Mouse (Mus musculus): ENCODE measurements around the gene Fkbp15.

Fkbp15 gene

DNA sequence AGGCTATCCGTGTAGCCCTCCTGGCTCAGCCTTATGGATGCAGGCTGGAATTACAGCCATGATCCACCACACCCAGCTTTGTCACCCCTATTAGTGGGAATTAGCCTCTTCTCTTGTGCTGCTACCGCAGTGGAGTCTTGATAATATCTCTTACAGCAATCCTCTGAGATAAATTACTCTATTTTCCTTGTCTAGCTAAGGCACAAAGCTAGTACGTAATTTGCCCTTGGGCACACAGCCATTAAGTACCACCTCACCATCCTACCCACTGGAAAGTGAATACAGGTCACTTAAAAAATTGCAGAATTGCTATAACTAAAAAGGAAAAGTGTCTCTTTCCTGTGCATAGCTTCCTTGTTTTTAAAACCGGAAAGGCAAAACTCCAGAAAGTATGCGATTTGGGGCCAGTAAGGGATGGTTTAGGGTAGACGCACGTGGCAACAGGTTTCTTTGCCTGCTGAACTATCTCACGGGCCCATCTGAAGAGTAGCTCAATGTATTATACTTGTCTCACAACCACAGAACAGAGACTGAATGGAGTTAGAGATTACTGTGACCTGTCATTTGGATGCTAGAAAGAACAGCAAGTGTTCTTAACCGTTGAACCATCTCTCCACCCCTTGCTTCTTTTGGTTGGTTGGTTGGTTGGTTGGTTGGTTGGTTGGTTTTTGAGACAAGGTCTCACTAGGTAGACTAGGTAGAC is 12.6 kb upstream of the Fkbp15 start:
- DNase-seq (ENCODE audit: low read depth, low spot score), result no peak

DNA sequence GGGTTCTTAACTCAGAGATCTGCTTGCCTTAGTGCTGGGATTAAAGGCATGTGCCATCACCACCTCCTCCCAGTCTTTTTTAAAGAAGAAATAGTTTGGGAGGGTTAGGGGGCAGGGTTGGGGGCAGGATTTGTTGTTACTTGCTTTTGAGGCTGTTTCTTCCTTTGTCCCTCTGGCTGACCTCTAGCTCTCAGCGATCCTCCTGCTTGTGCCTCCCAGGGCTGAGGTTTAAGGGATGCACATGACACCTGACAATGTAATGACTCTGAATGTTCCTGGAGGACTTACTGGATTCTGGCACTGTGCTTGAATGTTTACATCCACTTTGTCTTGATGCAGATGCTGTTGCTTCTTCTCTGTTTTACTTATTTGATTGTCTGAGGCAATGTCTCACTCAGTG is 12.1 kb upstream of the Fkbp15 start:
- no peak for DNase-seq (ENCODE audit: low read depth, low spot score)

DNA sequence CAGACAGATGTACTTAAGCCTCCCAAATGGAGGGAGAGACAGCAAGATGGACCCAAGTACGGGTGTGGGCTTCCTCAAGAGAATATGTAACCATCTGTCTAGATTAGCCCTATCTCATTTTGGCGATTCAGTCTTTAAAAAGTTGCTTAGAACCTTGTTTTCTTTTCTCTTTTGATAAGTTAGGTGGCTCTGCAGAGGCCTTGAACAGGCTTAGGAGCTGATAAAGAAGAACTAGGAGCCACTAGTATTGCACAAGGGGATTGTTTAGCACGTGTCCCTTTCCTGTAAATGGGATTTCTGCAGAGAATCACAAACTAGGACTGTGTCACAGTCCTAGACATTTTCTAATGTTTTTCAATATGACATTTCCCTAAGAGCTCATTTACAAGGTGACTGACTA is 8.7 kb upstream of the Fkbp15 start:
- no peak for DNase-seq (ENCODE audit: low read depth, low spot score)

DNA sequence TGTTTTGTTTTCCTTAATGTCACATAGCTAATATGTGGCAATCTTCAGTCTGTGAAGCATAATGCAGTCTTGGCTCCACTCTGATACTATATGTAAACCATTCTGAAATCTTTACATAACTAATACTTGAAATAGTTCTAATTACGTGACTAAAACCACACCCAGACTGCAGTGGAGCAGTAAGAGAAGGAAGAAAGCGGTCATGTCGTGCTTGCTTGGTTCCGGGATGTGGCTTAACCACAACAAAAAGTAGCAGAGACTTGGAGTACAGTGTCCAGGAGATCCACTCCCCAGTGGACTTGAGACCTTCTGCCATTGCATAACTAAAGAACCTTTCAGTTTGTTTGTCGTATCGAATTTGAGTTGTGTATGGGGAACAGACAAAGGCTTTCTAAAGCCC is 7.2 kb upstream of the Fkbp15 start:
- DNase-seq (ENCODE audit: low read depth, low spot score), result no peak

DNA sequence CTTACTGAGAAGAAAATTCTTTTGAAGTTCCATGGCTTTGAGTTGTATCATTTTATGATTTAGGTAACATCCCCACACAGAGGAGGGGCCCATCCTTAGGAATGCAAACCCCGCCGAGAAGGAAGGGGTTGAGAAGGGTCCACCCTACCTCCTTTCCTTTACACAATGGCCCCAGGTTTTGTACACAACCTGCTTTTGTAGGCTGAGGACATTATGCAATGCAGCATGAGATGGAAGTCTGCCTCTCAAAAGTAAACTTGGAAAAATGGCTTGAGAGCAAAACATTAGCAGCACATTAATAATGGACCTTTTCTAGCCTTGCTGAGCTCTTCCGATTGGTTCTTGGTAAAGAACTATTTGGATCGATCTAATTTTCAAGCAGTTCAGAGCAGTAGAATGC is 5.9 kb upstream of the Fkbp15 start:
- peak; percentile 33 for DNase-seq (ENCODE audit: low read depth, low spot score)

DNA sequence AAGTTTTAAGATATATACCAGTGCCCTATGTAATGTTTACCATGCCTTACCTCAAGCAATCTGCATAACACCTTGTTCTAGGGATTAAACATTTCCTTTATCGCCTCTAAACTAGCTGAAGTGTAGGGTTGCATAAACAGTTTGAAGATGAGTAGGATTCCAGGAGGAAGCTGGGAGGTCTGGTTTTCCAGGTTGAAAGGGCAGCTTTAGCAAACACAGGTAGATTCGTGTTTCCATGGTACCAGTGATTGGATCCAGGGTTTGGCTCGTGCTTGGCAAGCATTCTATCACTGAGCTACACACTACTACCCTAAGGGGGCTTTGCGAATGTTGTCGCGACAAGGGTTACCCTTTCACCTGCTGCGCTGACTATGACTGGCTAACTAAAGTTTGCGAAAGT is 4.0 kb upstream of the Fkbp15 start:
- DNase-seq (ENCODE audit: low read depth, low spot score), result no peak

DNA sequence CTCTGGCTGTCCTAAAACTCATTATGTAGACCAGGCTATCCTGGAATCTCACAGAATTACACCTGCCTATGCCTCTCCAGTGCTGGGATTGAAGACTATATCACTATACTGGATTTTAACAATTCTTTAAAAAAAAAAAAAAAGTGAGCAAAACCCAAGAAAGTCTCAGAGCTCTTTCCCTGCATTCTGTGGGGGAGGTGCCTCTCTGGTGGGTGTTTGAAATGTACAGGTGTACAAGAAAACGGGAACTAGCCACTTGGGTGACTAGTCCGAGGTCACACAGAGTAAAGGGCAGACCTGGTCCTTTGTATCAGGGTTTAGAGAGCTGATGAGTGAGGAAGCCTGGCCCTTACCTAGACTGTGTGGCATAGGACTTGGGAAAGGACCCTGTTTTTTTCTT is 2.1 kb upstream of the Fkbp15 start:
- no peak for DNase-seq (ENCODE audit: low read depth, low spot score)

DNA sequence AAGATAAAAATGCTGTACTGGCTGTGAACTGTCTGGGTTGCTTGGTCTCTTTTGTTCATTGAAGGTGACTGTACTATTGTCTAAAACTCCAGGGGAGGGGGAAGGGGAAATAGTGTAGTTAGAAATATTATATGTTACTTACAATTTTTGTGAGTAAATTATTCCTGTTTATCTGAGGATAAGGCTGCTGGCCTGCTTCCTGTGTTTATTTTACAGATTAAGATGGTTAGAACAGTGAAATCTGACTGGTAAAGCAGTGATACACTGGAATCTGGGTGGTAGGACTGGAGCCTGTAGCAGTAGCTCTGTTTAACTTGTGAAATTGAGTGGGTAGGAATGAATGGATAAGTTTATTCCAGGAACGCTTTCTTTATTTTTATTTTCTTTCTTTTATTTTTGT is 1.6 kb upstream of the Fkbp15 start:
- no peak for DNase-seq (ENCODE audit: low read depth, low spot score)

DNA sequence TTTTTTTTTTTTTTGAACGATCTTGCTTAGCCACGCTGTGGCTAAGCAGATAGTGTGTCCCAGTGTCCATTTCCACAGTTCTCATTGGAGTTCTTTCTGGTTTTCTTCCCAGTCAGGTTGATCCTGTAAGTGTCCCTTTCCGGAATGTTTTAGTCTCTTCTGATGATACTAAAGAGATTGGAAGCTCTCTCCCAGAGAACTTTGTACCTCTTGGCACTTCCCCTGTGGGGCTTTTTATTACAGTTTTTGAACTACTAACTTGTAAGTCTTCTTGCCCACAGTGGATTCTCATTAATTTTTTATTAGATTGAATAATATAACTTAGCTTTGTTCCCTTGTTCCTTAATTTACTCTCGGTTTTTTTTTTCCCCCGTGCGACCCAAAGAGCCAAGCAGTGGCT is 1.2 kb upstream of the Fkbp15 start:
- no peak for DNase-seq (ENCODE audit: low read depth, low spot score)

DNA sequence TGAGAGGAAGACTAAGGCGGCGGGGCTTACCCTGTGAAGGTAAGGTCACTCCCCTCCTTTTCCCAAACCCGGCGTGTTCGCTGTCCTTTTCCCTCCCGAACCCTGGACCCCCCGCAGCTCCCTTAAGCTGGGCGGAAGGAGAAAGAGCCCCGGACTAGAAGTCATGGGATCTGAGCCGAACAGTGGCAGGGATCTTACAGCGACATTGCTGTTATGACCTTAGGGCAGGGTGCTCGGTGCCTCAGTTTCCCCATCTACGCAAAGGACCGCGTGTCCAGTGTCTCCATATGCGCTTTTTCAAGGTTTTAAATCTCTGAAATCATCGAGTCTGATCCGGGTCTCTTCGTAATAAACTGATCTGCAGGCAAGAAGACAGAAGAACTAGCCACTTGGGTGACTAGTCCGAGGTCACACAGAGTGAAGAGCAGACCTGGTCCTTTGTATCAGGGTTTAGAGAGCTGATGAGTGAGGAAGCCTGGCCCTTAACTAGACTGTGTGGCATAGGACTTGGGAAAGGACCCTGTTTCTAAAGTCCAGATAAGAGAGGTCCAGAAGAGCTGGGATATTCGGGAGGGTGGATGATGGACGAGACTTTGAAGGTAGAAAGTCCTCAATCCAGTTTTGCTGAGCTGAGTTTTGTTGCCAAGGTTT is 582 bp upstream of the Fkbp15 start:
- DNase-seq (ENCODE audit: low read depth, low spot score), result no peak

DNA sequence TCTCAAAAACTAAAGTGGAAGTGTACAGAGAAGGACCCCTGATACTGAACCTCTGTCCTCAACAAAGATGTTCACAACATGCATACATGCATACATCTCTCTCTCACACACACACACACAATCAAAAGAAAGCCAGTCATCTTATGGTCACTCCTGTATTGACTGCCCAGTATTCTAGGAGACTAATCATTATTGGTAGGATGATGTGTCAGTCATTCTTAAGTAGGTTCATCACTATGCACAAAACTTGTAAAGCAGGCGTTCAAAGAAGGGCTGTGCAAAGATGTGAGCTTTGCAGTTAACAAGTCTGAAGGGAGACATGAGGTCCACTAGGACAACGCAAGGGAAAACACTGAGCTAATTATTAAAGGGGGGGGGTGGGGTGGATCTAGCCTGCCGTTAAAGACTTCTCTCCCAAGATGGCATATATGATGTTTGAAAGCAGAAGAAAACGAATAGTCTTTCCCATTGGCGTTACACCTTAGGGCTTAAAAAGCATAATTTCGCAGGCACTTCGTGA is 1.0 kb downstream of the Fkbp15 start:
- DNase-seq (ENCODE audit: low read depth, low spot score), result no peak

DNA sequence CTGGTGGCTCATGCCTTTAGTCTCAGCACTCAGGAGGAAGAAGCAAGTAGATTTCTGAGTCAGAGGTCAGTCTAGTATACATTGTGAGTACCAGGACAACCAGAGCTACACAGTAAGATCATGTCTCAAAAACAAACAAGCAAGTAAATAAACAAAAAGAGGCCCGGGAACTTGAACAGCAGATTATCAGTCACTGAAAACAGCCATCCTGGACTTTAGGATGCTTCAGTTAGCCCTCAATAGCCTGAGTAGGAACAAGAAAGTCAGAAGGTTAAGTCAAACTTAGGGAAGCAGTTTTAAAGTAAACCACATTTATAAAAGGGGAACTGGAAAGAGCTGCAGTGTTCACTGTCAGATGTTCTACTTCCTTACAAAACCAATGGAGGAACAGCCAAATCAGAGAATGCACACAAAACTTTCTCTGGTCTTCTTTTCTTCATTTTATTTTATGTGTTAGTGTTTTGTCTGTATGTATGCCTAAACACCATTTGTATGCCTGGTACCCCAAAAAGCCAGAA is 2.7 kb downstream of the Fkbp15 start:
- no peak for DNase-seq (ENCODE audit: low read depth, low spot score)

DNA sequence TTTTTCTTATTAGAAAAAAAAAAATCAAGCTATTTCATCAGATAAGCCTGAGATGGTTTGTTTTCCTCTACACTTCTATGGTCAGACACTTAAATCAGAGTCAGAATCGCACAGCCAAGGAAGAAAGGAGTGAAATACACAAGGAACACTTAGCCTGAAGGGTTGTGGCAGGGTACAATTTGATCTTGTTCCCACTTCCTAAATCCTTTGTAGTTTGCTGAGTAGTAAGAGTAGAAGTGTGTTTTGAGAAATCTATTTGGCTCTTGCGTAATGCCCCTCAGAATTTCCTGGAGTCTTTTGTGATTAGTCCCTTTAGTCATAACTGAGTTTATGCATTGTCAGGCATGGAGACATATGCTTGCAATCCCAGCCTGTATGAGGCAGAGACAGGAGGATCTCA is 11.0 kb downstream of the Fkbp15 start:
- DNase-seq (ENCODE audit: low read depth, low spot score), result no peak

DNA sequence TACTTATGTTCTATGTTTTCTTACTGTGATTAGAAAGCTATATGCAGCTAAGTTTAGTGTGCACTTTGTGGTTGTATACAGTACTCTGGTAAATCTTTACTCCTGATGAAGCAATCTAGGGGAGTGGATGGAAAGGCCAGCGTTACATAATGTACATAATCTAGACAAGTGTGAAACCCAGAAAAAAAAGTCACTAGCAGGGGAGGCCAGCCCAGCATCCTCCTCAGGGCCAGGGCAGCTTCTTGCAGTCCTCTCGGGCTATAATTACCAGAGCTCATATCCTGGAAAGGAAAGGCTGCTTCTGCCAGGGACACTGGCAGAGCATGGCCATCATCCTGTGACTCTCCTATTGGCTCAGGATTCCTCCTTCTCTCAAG is 12.0 kb downstream of the Fkbp15 start:
- DNase-seq (ENCODE audit: low read depth, low spot score), result no peak

DNA sequence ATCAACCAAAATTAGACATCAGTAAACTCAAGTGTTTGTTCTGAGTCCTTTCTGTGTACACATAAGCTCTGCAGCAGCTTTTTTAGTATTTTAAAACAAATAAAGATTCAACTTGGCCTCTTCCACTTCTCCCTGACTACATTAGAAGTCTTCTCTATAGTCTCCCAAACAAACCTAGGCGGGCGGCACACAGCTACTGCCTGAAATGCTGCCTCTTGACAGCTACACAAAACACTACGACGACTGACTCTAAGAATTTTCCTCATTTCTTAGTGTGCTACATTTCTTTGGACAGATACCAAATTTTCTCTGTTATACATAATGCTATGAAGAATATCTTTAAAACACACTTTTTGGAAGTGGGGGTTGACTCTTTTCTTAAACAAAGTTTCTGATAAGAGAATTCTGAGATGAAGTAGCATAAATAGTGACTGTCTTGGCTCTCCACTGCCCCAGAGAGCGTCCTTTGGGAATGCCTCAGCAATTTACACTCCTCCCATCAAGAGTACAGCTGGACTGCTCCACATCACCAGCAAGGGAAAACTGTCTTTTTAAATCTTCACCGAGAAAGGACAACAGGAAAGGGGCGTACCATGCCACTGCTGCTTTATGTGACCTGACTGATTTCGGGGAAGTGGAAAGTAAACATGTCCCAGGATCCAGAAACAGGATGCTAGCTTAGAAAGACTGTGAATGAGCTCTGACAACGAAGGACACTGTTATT is 12.6 kb downstream of the Fkbp15 start:
- DNase-seq (ENCODE audit: low read depth, low spot score), result no peak

DNA sequence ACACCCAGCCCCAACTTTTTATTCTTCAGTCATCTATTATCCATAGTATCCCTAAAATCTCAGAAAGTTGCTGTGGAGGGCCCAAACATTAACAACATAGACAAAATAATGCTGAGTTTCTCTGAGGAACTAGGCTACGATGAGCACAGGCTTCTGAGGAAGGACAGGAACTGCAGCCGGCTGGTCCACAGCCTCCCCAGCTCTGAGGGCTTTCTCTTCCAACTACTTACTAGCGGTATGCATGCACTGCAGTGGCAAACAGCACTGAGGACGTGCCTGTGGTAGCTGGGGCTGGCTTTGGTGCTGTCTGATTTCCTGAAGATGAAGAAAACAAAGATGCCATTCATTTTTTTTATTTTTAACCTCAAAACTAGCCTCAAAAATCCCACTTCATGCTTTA is 14.5 kb downstream of the Fkbp15 start:
- no peak for DNase-seq (ENCODE audit: low read depth, low spot score)

DNA sequence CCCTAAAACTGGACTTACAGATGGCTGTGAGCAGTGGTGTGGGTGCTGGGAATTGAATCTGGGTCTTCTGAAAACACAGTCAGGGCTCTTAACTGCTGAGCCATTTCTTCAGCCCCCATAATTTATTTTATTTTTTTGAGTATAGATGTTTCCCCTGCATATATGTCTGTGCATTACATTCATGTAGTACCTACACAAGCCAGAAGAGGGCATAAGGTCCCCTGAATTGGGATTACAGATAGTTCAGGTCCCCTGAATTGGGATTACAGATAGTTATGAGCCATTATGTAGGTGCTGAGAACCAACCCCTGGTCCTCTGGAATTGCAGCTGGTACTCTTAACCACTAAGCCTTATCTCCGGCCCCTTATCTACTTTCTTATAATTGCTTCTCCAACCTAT is 16.3 kb downstream of the Fkbp15 start:
- peak; percentile 37 for DNase-seq (ENCODE audit: low read depth, low spot score)

DNA sequence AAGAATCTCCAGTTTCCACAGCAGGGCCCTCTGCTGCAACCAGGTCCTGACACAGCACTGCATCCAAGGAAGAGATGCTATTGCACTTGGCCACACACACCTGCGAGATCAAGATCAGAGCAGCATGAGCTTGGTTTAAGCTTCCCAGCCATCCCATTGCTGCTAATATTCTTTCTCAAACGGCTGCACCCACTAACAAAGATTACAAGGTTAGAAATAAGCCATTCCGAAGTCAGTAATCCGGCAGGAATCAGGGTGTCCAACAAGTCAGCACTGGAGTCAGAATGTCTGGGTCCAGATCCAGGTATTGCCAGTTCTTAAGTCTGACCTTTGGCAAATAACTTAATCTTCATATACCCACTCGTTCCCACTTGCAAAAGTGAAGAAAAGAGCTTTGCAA is 21.8 kb downstream of the Fkbp15 start:
- no peak for DNase-seq (ENCODE audit: low read depth, low spot score)

DNA sequence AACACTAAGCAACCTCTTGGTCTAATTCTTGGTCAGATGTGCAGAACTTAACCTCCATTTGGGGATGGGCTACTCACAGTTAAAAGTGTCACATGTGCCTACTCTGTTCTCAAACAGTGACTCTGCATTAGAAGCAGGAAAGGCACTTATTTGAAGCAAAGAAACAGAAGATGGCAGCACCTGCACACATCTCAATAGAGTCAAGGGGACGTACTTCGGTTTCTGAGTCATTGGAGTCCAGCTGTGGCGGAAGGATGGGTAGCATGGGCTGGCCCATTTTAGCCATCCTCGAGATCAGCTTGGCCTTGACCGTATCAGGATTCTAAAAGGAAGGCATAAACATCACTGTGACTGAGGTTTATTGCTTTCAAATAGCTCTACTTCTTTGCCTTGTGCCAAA is 28.4 kb downstream of the Fkbp15 start:
- peak; percentile 44 for DNase-seq (ENCODE audit: low read depth, low spot score)

DNA sequence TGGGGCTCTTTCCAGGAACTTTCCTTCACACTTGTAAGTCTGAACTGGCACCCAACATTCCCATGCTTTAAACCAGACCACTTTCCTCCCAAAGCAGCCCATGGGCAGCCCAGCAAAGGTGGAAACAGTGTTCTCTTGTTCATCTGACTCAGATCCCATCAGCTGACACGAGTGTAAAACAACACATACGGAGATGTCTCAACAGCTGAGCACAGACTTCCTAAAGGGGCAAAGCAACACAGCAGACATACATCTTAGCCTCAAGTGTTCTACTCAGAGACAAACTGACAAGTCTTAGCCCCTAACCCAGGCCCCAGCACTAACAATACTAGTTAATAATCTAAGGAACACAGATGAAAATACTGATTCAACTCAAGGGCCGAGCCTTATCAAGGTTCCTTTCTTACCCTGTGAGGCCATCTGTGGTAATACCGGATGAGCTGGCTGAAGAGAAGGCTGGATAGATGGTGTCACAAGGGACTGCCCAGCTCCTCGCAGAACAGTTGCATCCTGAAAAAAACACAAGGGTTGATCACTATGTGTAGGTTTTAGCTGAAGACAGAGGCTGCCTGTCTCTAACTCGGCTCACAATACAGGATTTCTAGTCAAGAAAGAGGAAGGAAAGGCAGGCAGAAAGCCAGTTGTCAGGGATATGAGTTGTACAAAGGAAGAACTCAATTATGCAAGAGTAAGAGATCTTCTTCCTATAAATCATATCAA is 31.2 kb downstream of the Fkbp15 start:
- no peak for DNase-seq (ENCODE audit: low read depth, low spot score)

DNA sequence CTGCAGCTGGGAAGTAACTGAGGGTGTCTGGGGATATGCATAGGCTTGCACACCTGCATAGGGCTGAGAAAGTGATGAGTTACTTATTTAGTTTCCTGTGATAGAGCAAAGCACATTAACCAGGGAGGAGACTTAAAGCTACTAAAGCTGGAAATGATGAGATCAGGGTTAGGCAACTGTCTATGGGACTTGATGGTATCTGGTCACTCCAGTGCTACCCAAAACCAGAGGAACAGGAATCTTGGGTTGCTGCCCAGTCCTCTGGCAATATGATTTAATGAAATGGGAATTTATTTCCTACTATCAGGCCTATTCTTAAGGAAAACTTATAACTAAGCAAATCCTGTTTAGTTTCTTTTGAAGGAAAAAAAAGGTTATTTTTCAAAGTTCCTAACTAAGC is 34.2 kb downstream of the Fkbp15 start:
- no peak for DNase-seq (ENCODE audit: low read depth, low spot score)

DNA sequence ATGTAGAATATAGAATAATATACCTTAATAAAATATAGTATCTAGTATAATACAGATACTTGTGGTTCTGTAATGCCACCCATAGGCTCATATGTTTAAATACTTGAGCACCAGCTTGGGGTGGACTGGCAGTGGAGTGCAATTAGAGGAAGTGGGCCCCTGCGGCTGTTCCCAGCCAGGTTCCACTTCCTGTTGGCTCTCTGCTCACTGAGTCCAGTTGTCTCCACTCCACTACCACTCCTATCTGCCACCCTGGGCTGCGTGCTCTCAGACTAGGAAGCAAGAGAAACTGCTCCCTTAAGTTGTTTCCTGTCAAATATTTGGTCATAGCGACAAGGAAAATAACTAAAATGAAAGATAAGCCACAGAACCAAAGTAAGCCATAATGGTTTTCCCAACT is 37.7 kb downstream of the Fkbp15 start:
- DNase-seq (ENCODE audit: low read depth, low spot score), result no peak
